Comparison of ENCODE assay signal across 8 mouse cellular contexts in the genomic region with DNA sequence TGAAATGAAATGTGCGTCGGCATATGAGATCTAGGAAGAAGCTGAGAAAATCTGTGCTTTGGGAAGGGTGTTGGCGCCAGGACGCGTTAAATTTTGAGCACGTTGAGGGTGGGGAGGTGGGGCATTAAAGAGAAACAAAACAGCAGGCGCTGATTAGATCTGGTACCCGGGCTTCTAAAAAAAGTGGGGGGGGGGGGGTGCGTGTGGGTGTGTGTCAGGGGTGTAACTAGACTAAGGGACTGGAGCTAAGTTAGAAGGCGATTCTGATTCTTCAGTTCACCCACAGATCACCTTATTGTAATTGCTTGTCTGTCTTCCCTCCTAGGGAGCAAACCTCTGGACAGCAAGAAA. TPM values are rescaled to one million over a fixed set of nuclear protein-coding genes. Genes with fewer than 3 reads are reported as not detected.
DNase-seq lines count a peak whose midpoint lies in the region; ATAC-seq and TF ChIP-seq lines count a peak whose summit lies in the region.

No protein-coding gene starts in this region.

- H3K9me3 ChIP-seq in kidney, postnatal 0 days (replicated peaks; ENCODE audit: low read length), result no peaks in the 10 kb centered on the region
- no peaks in the 10 kb centered on the region for H3K9me3 ChIP-seq in embryonic facial prominence, embryonic 11.5 days (replicated peaks; ENCODE audit: control insufficient read depth, low read length)
- H3K9me3 ChIP-seq in intestine, embryonic 16.5 days (ENCODE audit: control insufficient read depth, low read length), result no peaks in the 10 kb centered on the region
- no peaks in the 10 kb centered on the region for H3K9me3 ChIP-seq in midbrain, postnatal 0 days (ENCODE audit: low read length)

- 0 out of 2 replicates have a peak overlapping the region, but pooled peaks have one; percentile 31 for H3K9ac ChIP-seq in kidney, postnatal 0 days (ENCODE audit: low read depth, low read length)
- peak overlapping the region; percentile 1; the same call in 1 of the 2 replicates for H3K9ac ChIP-seq in embryonic facial prominence, embryonic 11.5 days (replicated peaks; ENCODE audit: low read length)
- peak overlapping the region; percentile 83 for H3K9ac ChIP-seq in intestine, embryonic 16.5 days (ENCODE audit: low read depth, low read length)
- no peak overlapping the region for H3K9ac ChIP-seq in midbrain, postnatal 0 days (replicated peaks; ENCODE audit: low read length, poor library complexity, severe bottlenecking)

- no peaks in the 10 kb centered on the region for H3K36me3 ChIP-seq in kidney, postnatal 0 days (ENCODE audit: insufficient read depth, low read length)
- H3K36me3 ChIP-seq in embryonic facial prominence, embryonic 11.5 days (replicated peaks; ENCODE audit: control insufficient read depth, insufficient read depth, low read depth, low read length), result no peaks in the 10 kb centered on the region
- no peaks in the 10 kb centered on the region for H3K36me3 ChIP-seq in intestine, embryonic 16.5 days (ENCODE audit: control insufficient read depth, insufficient read depth, low read length)
- no peaks in the 10 kb centered on the region; the same call in 1 of the 2 replicates for H3K36me3 ChIP-seq in midbrain, postnatal 0 days (ENCODE audit: insufficient read depth, low read length)

- WGBS in kidney, postnatal 0 days, result 0% methylated on average over 10 of the region's 10 CpGs
- 0% methylated on average over 10 of the region's 10 CpGs for WGBS in embryonic facial prominence, embryonic 11.5 days
- 2% methylated on average over 9 of the region's 10 CpGs for WGBS in intestine, embryonic 16.5 days
- under 1% methylated on average over 10 of the region's 10 CpGs for WGBS in midbrain, postnatal 0 days

- H3K27ac ChIP-seq in kidney, postnatal 0 days, result 0 out of 2 replicates have a peak overlapping the region, but pooled peaks have one; percentile 50
- no peak overlapping the region for H3K27ac ChIP-seq in embryonic facial prominence, embryonic 11.5 days (replicated peaks; ENCODE audit: low read depth, low read length)
- H3K27ac ChIP-seq in intestine, embryonic 16.5 days (ENCODE audit: low read length), result peak overlapping the region; percentile 88
- peak overlapping the region; percentile 59; the same call in 1 of the 2 replicates for H3K27ac ChIP-seq in midbrain, postnatal 0 days (ENCODE audit: low read depth, low read length)

- no peak for DNase-seq in kidney, postnatal 0 days (ENCODE audit: low spot score)
- DNase-seq in kidney, postnatal 36 days, result no peak
- no peak for DNase-seq in embryonic facial prominence, embryonic 11.5 days (ENCODE audit: low spot score)
- no peak for DNase-seq in midbrain, postnatal 0 days (ENCODE audit: low spot score)
- DNase-seq in spleen, postnatal 4 days (ENCODE audit: low spot score in 2 of 2), result no peak
- no peak for DNase-seq in left cerebral cortex, adult 18-20 months (ENCODE audit: low spot score in 2 of 2)

- no peaks in the 10 kb centered on the region for H3K27me3 ChIP-seq in kidney, postnatal 0 days (ENCODE audit: insufficient read depth, low read length)
- no peaks in the 10 kb centered on the region for H3K27me3 ChIP-seq in embryonic facial prominence, embryonic 11.5 days (ENCODE audit: control insufficient read depth, insufficient read depth, low read length)
- H3K27me3 ChIP-seq in intestine, embryonic 16.5 days (replicated peaks; ENCODE audit: control insufficient read depth, insufficient read depth, low read length), result no peaks in the 10 kb centered on the region
- H3K27me3 ChIP-seq in midbrain, postnatal 0 days (ENCODE audit: insufficient read depth, low read length), result no peaks in the 10 kb centered on the region

- TF ChIP-seq CTCF in kidney, postnatal 0 days (IDR thresholded peaks at IDR 0.05; ENCODE audit: low read depth), result no peak
- no peak for TF ChIP-seq CTCF in midbrain, postnatal 0 days (IDR thresholded peaks at IDR 0.05)

- peak; percentile 8; the same call in 1 of the 2 replicates for ATAC-seq in kidney, postnatal 0 days (replicated peaks; ENCODE audit: low FRiP score, low read depth)
- peak; percentile 2; the same call in 1 of the 2 replicates for ATAC-seq in embryonic facial prominence, embryonic 11.5 days (replicated peaks; ENCODE audit: insufficient number of reproducible peaks, low FRiP score, low TSS enrichment, low read depth)
- ATAC-seq in intestine, embryonic 16.5 days, result no peak
- no peak for ATAC-seq in midbrain, postnatal 0 days (ENCODE audit: low FRiP score)
- ATAC-seq in cerebellum, adult (ENCODE audit: insufficient number of reproducible peaks, low FRiP score, low TSS enrichment), result no peak

- H3K4me3 ChIP-seq in kidney, postnatal 0 days (replicated peaks; ENCODE audit: low read depth, low read length), result peak overlapping the region; percentile 63
- H3K4me3 ChIP-seq in embryonic facial prominence, embryonic 11.5 days (ENCODE audit: low read depth, low read length), result peak overlapping the region; percentile 61
- H3K4me3 ChIP-seq in intestine, embryonic 16.5 days (ENCODE audit: low read length), result peak overlapping the region; percentile 79
- peak overlapping the region; percentile 45 for H3K4me3 ChIP-seq in midbrain, postnatal 0 days (ENCODE audit: low read depth, low read length)

- no peaks in the 10 kb centered on the region for H3K4me1 ChIP-seq in kidney, postnatal 0 days (replicated peaks; ENCODE audit: insufficient read depth, low read length)
- no peaks in the 10 kb centered on the region; the same call in 1 of the 2 replicates for H3K4me1 ChIP-seq in embryonic facial prominence, embryonic 11.5 days (ENCODE audit: control insufficient read depth, insufficient read depth, low read length)
- peaks cover 7% of the 10 kb centered on the region for H3K4me1 ChIP-seq in intestine, embryonic 16.5 days (ENCODE audit: control insufficient read depth, insufficient read depth, low read length)
- H3K4me1 ChIP-seq in midbrain, postnatal 0 days (ENCODE audit: insufficient read depth, low read length), result peaks cover 6% of the 10 kb centered on the region

- peak overlapping the region; percentile 80 for H3K4me2 ChIP-seq in kidney, postnatal 0 days (ENCODE audit: low read length)
- H3K4me2 ChIP-seq in embryonic facial prominence, embryonic 11.5 days (ENCODE audit: low read depth, low read length), result peak overlapping the region; percentile 70
- H3K4me2 ChIP-seq in intestine, embryonic 16.5 days (ENCODE audit: low read depth, low read length), result peak overlapping the region; percentile 75
- peak overlapping the region; percentile 75 for H3K4me2 ChIP-seq in midbrain, postnatal 0 days (ENCODE audit: low read depth, low read length, poor library complexity, severe bottlenecking)

RNA-seq across cellular contexts. Expression of gene Aldh18a1, which starts 1.2 kb away (rescaled TPM):
- polyA plus RNA-seq in kidney, postnatal 0 days (2015; fragmentation: Nextera tagmentation; extraction: Ambion mirVana), result 28.4 and 33.4 TPM in 2 replicates
- polyA plus RNA-seq in embryonic facial prominence, embryonic 11.5 days (2014; fragmentation: Nextera tagmentation; extraction: Ambion mirVana), result 56.0 and 59.7 TPM in 2 replicates
- polyA plus RNA-seq in intestine, embryonic 16.5 days (2015; fragmentation: Nextera tagmentation; extraction: Ambion mirVana), result 299 and 355 TPM in 2 replicates
- total RNA-seq in midbrain, postnatal 0 days (2014; rRNA removed), result 67.4 and 73.6 TPM in 2 replicates
- polyA plus RNA-seq in midbrain, postnatal 0 days (2015; fragmentation: Nextera tagmentation; extraction: Ambion mirVana), result 28.9 and 31.4 TPM in 2 replicates
- total RNA-seq in left cerebral cortex, adult 18-20 months (2021), result 10 to 100 TPM; 22.5 to 28.9 TPM

RNA-seq across cellular contexts. Expression of gene Tctn3, which starts 22.5 kb away (rescaled TPM):
- 9.3 and 11.0 TPM in 2 replicates for polyA plus RNA-seq in kidney, postnatal 0 days (2015; fragmentation: Nextera tagmentation; extraction: Ambion mirVana)
- polyA plus RNA-seq in embryonic facial prominence, embryonic 11.5 days (2014; fragmentation: Nextera tagmentation; extraction: Ambion mirVana), result 10.3 and 11.2 TPM in 2 replicates
- polyA plus RNA-seq in intestine, embryonic 16.5 days (2015; fragmentation: Nextera tagmentation; extraction: Ambion mirVana), result 10.6 and 11.7 TPM in 2 replicates
- 28.7 and 35.5 TPM in 2 replicates for total RNA-seq in midbrain, postnatal 0 days (2014; rRNA removed)
- polyA plus RNA-seq in midbrain, postnatal 0 days (2015; fragmentation: Nextera tagmentation; extraction: Ambion mirVana), result 15.9 and 16.0 TPM in 2 replicates
- total RNA-seq in left cerebral cortex, adult 18-20 months (2021), result 10 to 100 TPM; 19.5 to 21.6 TPM

RNA-seq across cellular contexts. Expression of gene Entpd1, which starts 22.7 kb away (rescaled TPM):
- 8.5 and 9.1 TPM in 2 replicates for polyA plus RNA-seq in kidney, postnatal 0 days (2015; fragmentation: Nextera tagmentation; extraction: Ambion mirVana)
- 6.1 and 7.9 TPM in 2 replicates for polyA plus RNA-seq in embryonic facial prominence, embryonic 11.5 days (2014; fragmentation: Nextera tagmentation; extraction: Ambion mirVana)
- polyA plus RNA-seq in intestine, embryonic 16.5 days (2015; fragmentation: Nextera tagmentation; extraction: Ambion mirVana), result 7.5 and 7.6 TPM in 2 replicates
- 9.6 and 13.3 TPM in 2 replicates for total RNA-seq in midbrain, postnatal 0 days (2014; rRNA removed)
- 6.9 and 7.3 TPM in 2 replicates for polyA plus RNA-seq in midbrain, postnatal 0 days (2015; fragmentation: Nextera tagmentation; extraction: Ambion mirVana)
- 10 to 100 TPM; 18.2 to 18.9 TPM for total RNA-seq in left cerebral cortex, adult 18-20 months (2021)

Comparison
In these comparisons a context has a peak if more than half of its experiments do, and no peak if none do; other contexts are left out.
1. ATAC-seq: peak in kidney, postnatal 0 days (single experiment) and embryonic facial prominence, embryonic 11.5 days (single experiment); none in intestine, embryonic 16.5 days (single experiment), midbrain, postnatal 0 days (single experiment) and cerebellum, adult (single experiment).
2. Peak in every context shown above with its lines, with median percentiles within 50 percentile points of each other: H3K4me2 ChIP-seq and H3K4me3 ChIP-seq.